Mouse (Mus musculus) macrophage (primary cell): ENCODE data around the gene Clcn2. TPM values are rescaled to one million over a fixed set of nuclear protein-coding genes. Genes with fewer than 3 reads are reported as not detected.

Experiments used
- H3K27ac ChIP-seq: fragments of 350-480 bp; formaldehyde crosslinking; 2 replicates; pipeline ENCODE4 v1.9.0; 2021
- H3K36me3 ChIP-seq: fragments of 350-480 bp; formaldehyde crosslinking; 2 replicates; pipeline ENCODE4 v1.9.0; 2021; ENCODE audit errors: inconsistent target
- H3K4me3 ChIP-seq: fragments of 350-480 bp; formaldehyde crosslinking; 2 replicates; pipeline ENCODE4 v1.9.0; 2021; ENCODE audit errors: inconsistent target
- H3K79me2 ChIP-seq: fragments of 350-480 bp; formaldehyde crosslinking; 2 replicates; pipeline ENCODE4 v1.9.0; 2021; ENCODE audit errors: inconsistent target
- whole genome bisulfite sequencing: methylation state at CpG from one replicate; pipeline ENCODE4 v1.1.7; 2026; ENCODE audit warnings: inconsistent platforms; ENCODE audit not compliant: missing documents; 5-methylcytosine and 5-hydroxymethylcytosine counted together
- polyA plus RNA-seq: library from polyadenylated mRNA; stranded (reverse); fragments of 250-400 nt; gene quantifications from 3 replicates; pipeline ENCODE4 v1.2.4, GENCODE M21; 2018; ENCODE audit warnings: inconsistent platforms

Clcn2 gene
- polyA plus RNA-seq, 1 experiment from 2014 or later = 0.11 TPM

- 16% methylated on average over 9 of the region's 30 CpGs for WGBS
- Histone ChIP-seq H3K27ac (no peak overlapping the region), H3K79me2 (no peaks in the 10 kb centered on the region), H3K36me3 (no peaks in the 10 kb centered on the region), H3K4me3 (no peak overlapping the region)
Observed at GRCm38 (mm10) chr16:20732251-20732924, 14.8 kb upstream of the Clcn2 start.

GRCm38 (mm10) chr16:20731688-20732087 lies 14.1 kb upstream of the Clcn2 start:
- H3K27ac ChIP-seq = no peak overlapping the region
- H3K36me3 ChIP-seq = no peaks in the 10 kb centered on the region
- H3K4me3 ChIP-seq = no peak overlapping the region
- no peaks in the 10 kb centered on the region for H3K79me2 ChIP-seq
- 65% methylated on average over 5 of the region's 5 CpGs for WGBS

- WGBS = 41% methylated on average over 5 of the region's 5 CpGs
Observed at GRCm38 (mm10) chr16:20730293-20730711, 12.8 kb upstream of the Clcn2 start.

GRCm38 (mm10) chr16:20726384-20726783 lies 8.8 kb upstream of the Clcn2 start:
- no peak overlapping the region for H3K27ac ChIP-seq

More at GRCm38 (mm10) chr16:20730293-20730711, 12.8 kb upstream of the Clcn2 start:
- no peaks in the 10 kb centered on the region for H3K79me2 ChIP-seq
- no peak overlapping the region for H3K27ac ChIP-seq
- H3K4me3 ChIP-seq = no peak overlapping the region
- no peaks in the 10 kb centered on the region for H3K36me3 ChIP-seq

GRCm38 (mm10) chr16:20725750-20726149 lies 8.2 kb upstream of the Clcn2 start:
- Histone ChIP-seq H3K36me3 (peaks cover 7% of the 10 kb centered on the region; the same call in 1 of the 2 replicates), H3K79me2 (no peaks in the 10 kb centered on the region), H3K27ac (no peak overlapping the region), H3K4me3 (no peak overlapping the region)
- WGBS = 79% methylated on average over 4 of the region's 4 CpGs

More at GRCm38 (mm10) chr16:20726384-20726783, 8.8 kb upstream of the Clcn2 start:
- H3K79me2 ChIP-seq = no peaks in the 10 kb centered on the region
- H3K4me3 ChIP-seq = no peak overlapping the region
- WGBS = 100% methylated on average over 1 of the region's 1 CpGs
- peaks cover 5% of the 10 kb centered on the region; the same call in 1 of the 2 replicates for H3K36me3 ChIP-seq

- Histone ChIP-seq H3K27ac (no peak overlapping the region), H3K4me3 (no peak overlapping the region), H3K79me2 (no peaks in the 10 kb centered on the region), H3K36me3 (peaks cover 7% of the 10 kb centered on the region; the same call in 1 of the 2 replicates)
- WGBS = 97% methylated on average over 7 of the region's 7 CpGs
Observed at GRCm38 (mm10) chr16:20725321-20725720, 7.8 kb upstream of the Clcn2 start.

- WGBS = 25% methylated on average over 5 of the region's 5 CpGs
- H3K36me3 ChIP-seq = peaks cover 7% of the 10 kb centered on the region; the same call in 1 of the 2 replicates
- no peak overlapping the region for H3K4me3 ChIP-seq
- no peaks in the 10 kb centered on the region for H3K79me2 ChIP-seq
- H3K27ac ChIP-seq = no peak overlapping the region
Observed at GRCm38 (mm10) chr16:20724338-20724748, 6.8 kb upstream of the Clcn2 start.

GRCm38 (mm10) chr16:20723247-20723646 lies 5.7 kb upstream of the Clcn2 start:
- H3K36me3 ChIP-seq = peaks cover 7% of the 10 kb centered on the region; the same call in 1 of the 2 replicates
- no peaks in the 10 kb centered on the region for H3K79me2 ChIP-seq
- no peak overlapping the region for H3K27ac ChIP-seq
- WGBS = 92% methylated on average over 4 of the region's 4 CpGs
- H3K4me3 ChIP-seq = no peak overlapping the region

GRCm38 (mm10) chr16:20722736-20723135 lies 5.2 kb upstream of the Clcn2 start:
- H3K79me2 ChIP-seq = no peaks in the 10 kb centered on the region

GRCm38 (mm10) chr16:20721808-20722207 lies 4.3 kb upstream of the Clcn2 start:
- Histone ChIP-seq H3K27ac (no peak overlapping the region), H3K36me3 (peaks cover 7% of the 10 kb centered on the region; the same call in 1 of the 2 replicates), H3K79me2 (no peaks in the 10 kb centered on the region), H3K4me3 (no peak overlapping the region)
- 92% methylated on average over 10 of the region's 10 CpGs for WGBS

More at GRCm38 (mm10) chr16:20722736-20723135, 5.2 kb upstream of the Clcn2 start:
- Histone ChIP-seq H3K36me3 (peaks cover 7% of the 10 kb centered on the region; the same call in 1 of the 2 replicates), H3K4me3 (no peak overlapping the region), H3K27ac (no peak overlapping the region)
- 93% methylated on average over 2 of the region's 4 CpGs for WGBS

- Histone ChIP-seq H3K27ac (peak overlapping the region; percentile 61), H3K4me3 (peak overlapping the region; percentile 64), H3K36me3 (peaks cover 7% of the 10 kb centered on the region; the same call in 1 of the 2 replicates), H3K79me2 (no peaks in the 10 kb centered on the region)
- 1% methylated on average over 18 of the region's 18 CpGs for WGBS
Observed at GRCm38 (mm10) chr16:20717978-20718670, 578 bp upstream of the Clcn2 start.

GRCm38 (mm10) chr16:20716841-20717180 lies 735 bp downstream of the Clcn2 start:
- Histone ChIP-seq H3K27ac (no peak overlapping the region), H3K36me3 (peaks cover 7% of the 10 kb centered on the region; the same call in 1 of the 2 replicates), H3K79me2 (no peaks in the 10 kb centered on the region), H3K4me3 (peak overlapping the region; percentile 24)
- 6% methylated on average over 8 of the region's 8 CpGs for WGBS

- Histone ChIP-seq H3K79me2 (no peaks in the 10 kb centered on the region), H3K27ac (no peak overlapping the region), H3K36me3 (peaks cover under 1% of the 10 kb centered on the region; the same call in 1 of the 2 replicates), H3K4me3 (peak overlapping the region; percentile 24; the same call in 1 of the 2 replicates)
- WGBS = under 1% methylated on average over 51 of the region's 68 CpGs
Observed at GRCm38 (mm10) chr16:20715976-20716840, 1.3 kb downstream of the Clcn2 start.

- WGBS = 11% methylated on average over 12 of the region's 12 CpGs
- Histone ChIP-seq H3K4me3 (no peak overlapping the region), H3K36me3 (no peaks in the 10 kb centered on the region; the same call in 1 of the 2 replicates), H3K79me2 (no peaks in the 10 kb centered on the region), H3K27ac (no peak overlapping the region)
Observed at GRCm38 (mm10) chr16:20715566-20715965, 2.0 kb downstream of the Clcn2 start.
